In genomic region chr12:45092444-45092843, GRCm38 (mm10) we compare ENCODE assay signal across 22 mouse cellular contexts. TPM values are rescaled to one million over a fixed set of nuclear protein-coding genes. Genes with fewer than 3 reads are reported as not detected.
DNase-seq lines count a peak whose midpoint lies in the region; ATAC-seq and TF ChIP-seq lines count a peak whose summit lies in the region.
"Had no signal": no experiment of that assay in that cellular context is flagged by ENCODE, and none has a peak within 500 bp of the region (broad histone marks: within the 10 kb centered on the region; RNA-seq: fewer than 3 reads in every experiment).

No protein-coding gene starts in this region.

- no peak for TF ChIP-seq EP300 in MEL (IDR thresholded peaks at IDR 0.05; ENCODE audit: low read depth in 1 of 2, low read length in 2 of 2)

- no peak for TF ChIP-seq CTCF in MEL (IDR thresholded peaks at IDR 0.05 in 2 of 3, conservative IDR thresholded peaks at IDR 0.05 in 1 of 3; ENCODE audit: control insufficient read depth in 1 of 3, insufficient read depth in 1 of 3, low read depth in 2 of 3, low read length in 3 of 3, poor library complexity in 1 of 3, severe bottlenecking in 1 of 3)

- no peaks in the 10 kb centered on the region for H3K79me2 ChIP-seq in MEL (ENCODE audit: control insufficient read depth, insufficient read depth, low read length, poor library complexity)

- TF ChIP-seq RAD21 in MEL (IDR thresholded peaks at IDR 0.05; ENCODE audit: low read depth, low read length) = no peak

- no peaks in the 10 kb centered on the region for H3K9me3 ChIP-seq in MEL (replicated peaks; ENCODE audit: insufficient read depth, low read length)
- H3K9me3 ChIP-seq: embryonic facial prominence, embryonic 15.5 days; forebrain, embryonic 15.5 days; heart, embryonic 15.5 days; hindbrain, embryonic 10.5 days; hindbrain, embryonic 15.5 days had no signal

- TF ChIP-seq POLR2A in MEL (IDR thresholded peaks at IDR 0.05; ENCODE audit: control insufficient read depth in 1 of 2, insufficient read depth in 1 of 2, low read depth in 1 of 2, low read length in 2 of 2, poor library complexity in 1 of 2) = no peak

- H3K4me3 ChIP-seq in MEL (ENCODE audit: control insufficient read depth in 1 of 2, insufficient read depth in 1 of 2, low read depth in 2 of 2, low read length in 2 of 2) = no peak overlapping the region
- H3K4me3 ChIP-seq: embryonic facial prominence, embryonic 15.5 days; forebrain, embryonic 15.5 days; heart, adult 2 months; heart, embryonic 15.5 days; hindbrain, embryonic 10.5 days; hindbrain, embryonic 15.5 days had no signal

- H3K27ac ChIP-seq in MEL (ENCODE audit: control insufficient read depth, low read depth, low read length) = no peak overlapping the region
- H3K27ac ChIP-seq: embryonic facial prominence, embryonic 15.5 days; forebrain, embryonic 15.5 days; heart, adult 2 months; heart, embryonic 15.5 days; hindbrain, embryonic 10.5 days; hindbrain, embryonic 15.5 days had no signal

- H3K9ac ChIP-seq in MEL (ENCODE audit: control insufficient read depth, low read depth, low read length, poor library complexity, severe bottlenecking) = no peak overlapping the region
- H3K9ac ChIP-seq: embryonic facial prominence, embryonic 15.5 days; forebrain, embryonic 15.5 days; heart, embryonic 15.5 days; hindbrain, embryonic 15.5 days had no signal

- H3K27me3 ChIP-seq in MEL (ENCODE audit: control insufficient read depth in 1 of 2, insufficient read depth in 2 of 2, low read length in 2 of 2) = no peaks in the 10 kb centered on the region
- H3K27me3 ChIP-seq: embryonic facial prominence, embryonic 15.5 days; forebrain, embryonic 15.5 days; heart, embryonic 15.5 days; hindbrain, embryonic 15.5 days had no signal

- H3K4me1 ChIP-seq in MEL (ENCODE audit: control insufficient read depth in 1 of 2, insufficient read depth in 2 of 2, low read length in 2 of 2) = 0 out of 4 replicates have a peak, but pooled peaks cover 0 to 3% of the 10 kb centered on the region in 2 experiments
- H3K4me1 ChIP-seq: embryonic facial prominence, embryonic 15.5 days; forebrain, embryonic 15.5 days; heart, embryonic 15.5 days; hindbrain, embryonic 10.5 days; hindbrain, embryonic 15.5 days had no signal

- DNase-seq in 416B (ENCODE audit: low read depth) (peak; percentile 73), MEL (ENCODE audit: low read depth, low spot score) (peak; percentile 19), MN1 (ENCODE audit: low spot score) (no peak)
- no peak for DNase-seq in cerebellum, adult 11 months
- DNase-seq: adrenal gland, adult 2 months; adrenal gland, postnatal 25 days; B cell, adult 2 months; cerebellum, adult 2 months; cerebellum, postnatal 10 days; embryo, embryonic 11 days; gastrocnemius, postnatal 10 days; heart, adult 2 months; heart, postnatal 14 days had no signal

- no peaks in the 10 kb centered on the region for H3K36me3 ChIP-seq in MEL (ENCODE audit: control insufficient read depth in 1 of 2, insufficient read depth in 2 of 2, low read length in 2 of 2)
- H3K36me3 ChIP-seq: embryonic facial prominence, embryonic 15.5 days; forebrain, embryonic 15.5 days; G1E; heart, embryonic 15.5 days; hindbrain, embryonic 10.5 days; hindbrain, embryonic 15.5 days had no signal

- ATAC-seq in hematopoietic stem cell, adult 5-6 weeks (replicated peaks in 1 of 2; ENCODE audit: insufficient read depth in 1 of 2, low FRiP score in 2 of 2, low TSS enrichment in 1 of 2, low read depth in 1 of 2, poor library complexity in 2 of 2, severe bottlenecking in 2 of 2) = peak; percentile 76 to 91
- peak; percentile 47; the same call in 1 of the 2 replicates for ATAC-seq in monocyte, adult 5-6 weeks (replicated peaks; ENCODE audit: insufficient number of reproducible peaks, low FRiP score, low TSS enrichment, poor library complexity, severe bottlenecking)
- ATAC-seq: CD4-positive, CD25-positive, alpha-beta regulatory T cell, adult 4 months; forebrain, embryonic 15.5 days had no signal

TF ChIP-seq in MEL, 35 proteins besides CTCF, POLR2A, EP300 and RAD21:
- TF ChIP-seq ETS1 (IDR thresholded peaks at IDR 0.05; ENCODE audit: low read depth, low read length) = no peak
TF ChIP-seq in MEL: peak in this region for 0.

RNA-seq across cellular contexts. Expression of gene Stxbp6, which starts 17.9 kb away (rescaled TPM):
- not detected in 2 replicates for total RNA-seq in MEL (2012; rRNA removed)
- polyA plus RNA-seq in MEL (2012; ENCODE audit: insufficient read depth in 1 of 2, insufficient read length in 2 of 2, low read depth in 1 of 2, low replicate concordance in 2 of 2, missing spikeins in 1 of 2) = not detected
- total RNA-seq in hematopoietic stem cell, adult 5-6 weeks (2017) = 0.94 and 2.3 TPM in 2 replicates
- total RNA-seq in monocyte, adult 5-6 weeks (2017) = 2.1 to 9.1 TPM (median 3.5 TPM) in 3 replicates
- polyA plus RNA-seq: CD4-positive, CD25-positive, alpha-beta regulatory T cell, adult 4 months; G1E had no signal

Comparison
In these comparisons a context has a peak if more than half of its experiments do, and no peak if none do; other contexts are left out.
1. DNase-seq: peak in 416B (single experiment) and MEL (single experiment); none in MN1 (single experiment) and cerebellum, adult 11 months (single experiment).